Mouse (Mus musculus) layer of hippocampus, postnatal 36 days (tissue): Measurements from ENCODE around the gene 4930432K21Rik. TPM values are rescaled to one million over a fixed set of nuclear protein-coding genes. Genes with fewer than 3 reads are reported as not detected.
A peak's percentile ranks its signal among the peaks of the same experiment; 100 is the strongest.

Source experiments
- DNase-seq, 2 experiments: peaks; one replicate each; pipeline ENCODE4 v3.0.0; 2022
- total RNA-seq, 2 experiments: library from RNA; stranded (reverse); gene quantifications; 2 replicates each; pipeline ENCODE4 v1.2.3; 2021

4930432K21Rik gene
- total RNA-seq, 2 experiments from 2014 or later = 1.7 to 1.8 TPM

DNA sequence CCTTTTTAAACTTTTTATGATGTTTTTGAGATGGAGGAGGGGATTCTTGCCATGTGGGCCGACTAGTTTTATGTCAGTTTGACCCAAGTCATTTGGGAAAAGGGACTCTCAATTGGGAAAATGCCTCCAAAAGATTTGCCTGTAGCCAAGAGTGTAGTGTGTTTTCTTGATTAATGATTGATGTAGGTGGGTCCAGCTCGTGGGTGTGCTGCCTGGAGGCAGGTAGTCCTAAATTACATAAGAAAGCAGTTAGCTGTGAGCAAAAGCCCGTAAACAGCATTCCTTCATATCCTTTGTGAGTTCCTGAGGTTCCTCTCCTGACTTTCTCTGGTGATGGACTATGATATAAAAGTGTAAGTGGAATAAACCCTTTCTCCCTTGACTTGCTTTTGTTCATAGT lies 1.4 kb downstream of the 4930432K21Rik start:
- no peak for DNase-seq

DNA sequence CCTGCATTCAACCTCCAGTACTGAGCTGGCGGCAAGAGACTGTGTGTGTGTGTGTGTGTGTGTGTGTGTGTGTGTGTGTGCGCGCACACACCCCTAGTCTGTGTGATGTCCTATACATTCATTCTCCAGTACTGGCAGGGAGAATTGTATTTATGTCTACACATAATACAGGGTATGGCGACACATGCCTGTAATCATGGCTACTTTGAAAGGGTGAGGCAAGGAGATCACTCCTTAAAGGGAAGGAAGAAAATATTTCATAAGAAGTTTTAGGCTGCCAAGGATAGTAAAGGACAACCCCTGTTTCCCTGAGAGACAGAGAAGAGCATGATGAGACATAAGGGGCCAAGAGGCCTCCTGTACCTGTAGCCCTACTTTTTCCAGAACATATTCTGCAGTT lies 9.8 kb downstream of the 4930432K21Rik start:
- DNase-seq = no peak

DNA sequence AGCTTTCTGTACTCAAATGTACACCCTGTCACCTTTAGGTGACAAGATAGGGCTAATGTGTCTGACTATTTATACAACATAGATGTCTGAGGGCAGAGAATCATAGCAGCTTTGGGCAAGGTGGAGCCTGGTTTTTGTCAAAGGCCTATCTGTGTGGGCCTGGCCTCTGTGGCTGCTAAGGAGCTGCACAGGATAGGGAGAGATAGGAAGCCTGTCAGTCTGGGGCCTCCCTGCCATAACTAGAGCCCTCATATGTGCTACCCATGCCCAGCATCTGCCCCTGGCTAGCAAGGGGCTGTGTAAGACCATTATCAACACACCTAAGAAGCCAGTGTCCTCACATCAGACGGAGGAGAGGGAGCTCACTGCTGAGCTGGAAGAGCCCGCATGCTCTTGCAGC lies 19.9 kb downstream of the 4930432K21Rik start:
- no peak for DNase-seq

DNA sequence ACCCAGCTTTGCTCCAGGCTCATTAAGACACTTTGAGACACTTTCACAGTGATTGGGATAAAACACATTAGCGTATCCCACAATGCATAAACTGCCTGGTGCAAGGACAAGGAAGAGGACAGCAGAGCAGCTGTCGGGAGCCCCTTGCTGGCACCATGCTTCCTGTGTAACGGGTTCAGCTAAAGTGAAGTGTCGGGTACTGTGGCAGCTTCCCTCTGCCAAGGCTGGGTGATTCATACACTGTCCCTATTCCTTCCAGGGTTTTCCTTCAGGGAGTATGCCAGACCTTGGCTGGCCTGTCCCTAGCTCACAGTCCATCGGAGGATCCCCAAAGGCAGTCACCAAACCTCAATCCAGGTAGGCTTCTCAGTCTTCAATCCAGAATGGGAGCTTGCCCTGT lies 22.3 kb downstream of the 4930432K21Rik start:
- DNase-seq = no peak

DNA sequence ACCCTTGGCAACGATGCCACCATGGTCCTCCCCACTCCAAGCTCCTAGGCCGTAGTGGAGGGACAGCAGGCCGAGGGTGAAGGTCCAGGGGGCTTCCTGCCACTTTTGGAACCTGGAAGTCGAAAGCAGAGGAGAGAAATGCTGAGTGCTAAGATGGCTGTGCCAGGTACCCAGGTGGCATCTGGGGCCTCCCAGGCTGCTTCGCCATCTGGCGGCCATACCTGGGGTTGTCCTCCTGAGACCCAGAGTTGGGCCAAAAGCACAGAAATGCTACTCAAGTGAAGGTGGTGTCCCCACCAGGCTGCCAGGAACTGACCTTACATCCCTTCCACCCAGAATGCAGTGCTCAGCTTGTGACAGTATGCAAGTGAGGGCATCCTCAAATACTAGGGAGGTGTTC lies 26.0 kb downstream of the 4930432K21Rik start:
- DNase-seq = no peak

DNA sequence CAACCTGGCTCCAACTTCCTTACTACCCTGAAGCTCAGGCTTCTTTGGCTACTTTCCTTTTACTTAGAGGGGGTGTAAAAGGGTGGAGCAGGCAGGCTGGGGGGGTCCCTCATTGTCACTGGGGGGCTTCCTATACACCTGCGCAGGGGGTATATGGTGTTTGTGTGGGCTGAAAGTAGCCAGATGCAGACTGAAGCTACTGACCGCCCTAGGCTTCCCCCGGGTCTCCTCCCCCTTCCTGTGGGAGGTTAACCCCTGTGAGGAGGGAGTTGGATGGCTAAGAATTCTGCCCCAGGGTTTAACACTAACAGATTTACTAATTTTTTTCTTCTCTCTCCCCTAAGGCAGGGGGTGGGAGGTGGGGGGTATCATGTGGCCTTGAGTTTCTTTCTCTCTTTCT lies 28.7 kb downstream of the 4930432K21Rik start:
- no peak for DNase-seq

DNA sequence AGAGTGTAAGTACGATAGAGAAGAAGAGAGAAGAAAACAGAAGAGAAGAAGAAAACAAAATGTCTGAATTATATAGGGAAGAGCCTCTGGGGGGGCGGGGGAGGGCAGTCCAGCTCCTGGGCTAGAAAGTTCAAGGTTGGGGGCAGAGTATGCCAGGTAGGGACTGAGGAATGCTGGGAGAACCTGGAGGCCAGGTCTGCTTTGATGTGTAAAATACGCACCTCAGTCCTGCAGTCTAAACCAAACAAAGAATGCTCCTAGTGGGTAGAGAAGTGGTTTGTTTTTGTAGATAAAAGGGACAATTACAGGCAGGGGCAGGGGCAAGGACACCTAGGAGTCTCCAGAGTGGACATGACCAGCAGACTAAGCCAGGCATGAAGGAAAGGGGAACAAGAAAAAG lies 29.6 kb downstream of the 4930432K21Rik start:
- no peak for DNase-seq

DNA sequence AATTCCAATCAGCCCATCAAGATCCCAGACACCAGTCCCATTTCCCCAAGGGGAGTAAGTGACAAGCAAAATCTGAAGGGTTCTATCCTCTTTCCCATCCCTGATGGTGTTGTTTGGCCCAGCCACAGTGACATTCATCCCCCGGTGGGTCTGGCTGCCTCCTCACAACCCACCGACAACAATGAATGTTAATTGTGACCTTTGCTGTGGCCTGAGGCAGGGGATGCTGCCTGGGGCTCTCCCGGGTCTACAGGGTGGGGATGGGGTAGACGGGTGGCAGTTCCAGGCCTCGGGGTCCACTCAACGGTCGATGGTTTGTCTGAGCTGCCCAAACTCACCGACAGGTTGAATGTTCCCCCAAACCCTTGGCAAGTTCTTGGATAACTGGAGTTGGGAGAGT lies 30.8 kb downstream of the 4930432K21Rik start:
- no peak for DNase-seq

DNA sequence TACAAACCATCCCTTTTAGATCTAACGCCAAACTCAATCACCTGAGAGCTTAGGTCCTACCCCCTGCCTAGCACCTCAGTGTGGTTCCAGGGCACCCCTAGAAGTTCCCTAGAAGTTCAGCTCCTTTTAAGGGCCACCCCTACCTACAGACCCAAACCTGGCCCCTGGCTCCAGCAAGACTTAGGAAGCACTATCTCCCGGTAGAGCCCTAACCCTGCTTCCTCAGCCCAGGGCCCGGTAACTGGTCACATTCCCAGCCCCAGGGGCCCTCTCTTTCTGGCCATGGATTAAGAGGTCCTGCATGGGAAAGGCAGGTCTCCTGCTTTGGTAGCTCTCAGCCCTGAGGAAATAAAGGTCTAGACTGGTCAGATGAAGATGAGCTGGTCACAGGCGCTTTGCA lies 32.1 kb downstream of the 4930432K21Rik start:
- no peak for DNase-seq

DNA sequence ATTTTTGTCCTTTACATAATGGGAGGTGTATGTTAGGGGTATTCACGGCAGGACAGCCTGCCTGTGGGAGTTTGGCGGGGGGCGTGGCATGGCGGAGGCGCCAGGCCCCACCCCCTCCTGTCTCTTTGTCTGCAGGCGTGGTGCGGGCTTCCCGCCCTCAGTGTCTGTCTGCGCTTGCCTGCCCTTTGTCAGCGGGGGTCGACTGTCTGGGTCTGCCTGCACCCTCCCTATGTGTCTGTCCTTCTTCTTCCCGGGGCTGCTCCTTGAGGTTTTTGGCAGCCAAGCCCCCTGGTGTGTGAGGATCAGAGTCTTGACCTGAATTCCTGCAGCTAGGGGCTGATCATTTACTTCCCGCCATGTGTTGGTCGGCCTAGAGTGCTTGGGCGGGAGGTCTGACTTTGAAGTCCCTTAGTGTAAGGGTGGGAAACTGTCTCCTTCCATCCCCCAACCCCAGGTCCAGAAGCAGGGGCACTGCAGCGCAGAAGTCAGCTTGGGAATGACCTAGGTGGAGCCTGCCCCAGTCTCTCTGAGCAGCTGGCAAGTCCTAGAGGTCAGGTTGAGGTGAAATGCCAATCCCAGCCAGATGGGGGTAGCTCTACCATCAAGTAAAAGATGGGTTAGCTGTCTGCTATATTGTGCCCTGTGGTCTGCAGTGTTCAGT lies 32.8 kb downstream of the 4930432K21Rik start:
- no peak for DNase-seq

DNA sequence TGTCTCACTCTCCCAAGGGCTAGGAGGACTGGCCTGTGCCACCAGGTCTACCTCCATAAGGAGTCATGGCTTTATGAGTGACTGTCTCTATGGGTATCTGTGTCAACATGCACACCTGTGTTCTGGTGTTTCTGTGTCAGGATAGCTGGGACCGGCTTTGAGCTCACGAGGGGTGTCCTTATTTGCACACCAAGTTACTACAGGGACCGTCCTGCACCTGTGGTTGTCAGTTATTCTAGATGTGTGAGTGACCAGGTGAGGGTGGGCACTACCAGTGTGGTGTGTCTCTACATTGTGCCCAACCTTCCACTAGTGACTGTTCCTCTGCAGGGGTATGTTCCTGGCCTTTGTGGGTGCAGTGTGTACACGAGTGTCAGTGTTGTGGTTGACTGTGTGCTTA lies 35.0 kb downstream of the 4930432K21Rik start:
- no peak for DNase-seq

DNA sequence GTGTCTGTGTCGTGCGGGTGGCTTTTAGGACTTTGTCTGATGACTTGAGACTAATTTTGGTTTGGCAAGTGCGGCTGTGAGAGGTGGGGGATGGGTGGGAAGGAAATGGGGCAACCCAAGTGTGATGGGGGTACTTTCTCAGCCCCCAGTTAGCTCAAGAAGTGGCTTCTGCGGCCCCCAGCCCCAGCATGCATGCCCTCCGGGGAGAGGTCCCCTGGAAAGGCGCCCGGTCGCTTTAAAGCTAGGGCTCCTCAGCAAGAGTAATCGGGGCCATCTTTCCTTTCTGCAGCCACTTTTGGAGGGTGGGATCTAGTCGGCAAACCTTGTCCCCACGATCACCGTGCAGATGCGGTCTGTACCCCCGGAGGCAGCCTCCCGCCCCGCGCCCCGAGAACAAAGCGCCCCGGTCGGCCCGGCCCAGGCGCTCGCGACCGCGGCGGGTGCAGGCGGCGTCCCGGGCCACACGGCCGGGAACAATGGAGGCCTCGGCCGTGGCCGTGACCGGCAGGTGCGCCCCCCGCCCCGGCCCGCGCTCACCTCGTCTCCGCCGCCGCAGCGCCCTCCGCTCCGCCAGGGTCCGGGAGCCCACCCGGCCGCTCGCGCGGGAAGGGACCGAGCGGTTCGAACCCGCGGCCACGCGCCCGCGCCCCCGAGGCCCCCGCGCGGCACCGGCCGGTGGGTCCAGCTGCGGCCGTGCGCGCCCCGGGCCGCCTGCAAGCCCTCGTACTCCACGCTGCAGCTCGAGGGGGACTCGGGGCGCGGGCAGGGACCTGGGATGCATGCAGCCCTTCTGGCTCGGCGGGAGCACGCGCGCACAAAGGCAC lies 35.6 kb downstream of the 4930432K21Rik start:
- DNase-seq = no peak

DNA sequence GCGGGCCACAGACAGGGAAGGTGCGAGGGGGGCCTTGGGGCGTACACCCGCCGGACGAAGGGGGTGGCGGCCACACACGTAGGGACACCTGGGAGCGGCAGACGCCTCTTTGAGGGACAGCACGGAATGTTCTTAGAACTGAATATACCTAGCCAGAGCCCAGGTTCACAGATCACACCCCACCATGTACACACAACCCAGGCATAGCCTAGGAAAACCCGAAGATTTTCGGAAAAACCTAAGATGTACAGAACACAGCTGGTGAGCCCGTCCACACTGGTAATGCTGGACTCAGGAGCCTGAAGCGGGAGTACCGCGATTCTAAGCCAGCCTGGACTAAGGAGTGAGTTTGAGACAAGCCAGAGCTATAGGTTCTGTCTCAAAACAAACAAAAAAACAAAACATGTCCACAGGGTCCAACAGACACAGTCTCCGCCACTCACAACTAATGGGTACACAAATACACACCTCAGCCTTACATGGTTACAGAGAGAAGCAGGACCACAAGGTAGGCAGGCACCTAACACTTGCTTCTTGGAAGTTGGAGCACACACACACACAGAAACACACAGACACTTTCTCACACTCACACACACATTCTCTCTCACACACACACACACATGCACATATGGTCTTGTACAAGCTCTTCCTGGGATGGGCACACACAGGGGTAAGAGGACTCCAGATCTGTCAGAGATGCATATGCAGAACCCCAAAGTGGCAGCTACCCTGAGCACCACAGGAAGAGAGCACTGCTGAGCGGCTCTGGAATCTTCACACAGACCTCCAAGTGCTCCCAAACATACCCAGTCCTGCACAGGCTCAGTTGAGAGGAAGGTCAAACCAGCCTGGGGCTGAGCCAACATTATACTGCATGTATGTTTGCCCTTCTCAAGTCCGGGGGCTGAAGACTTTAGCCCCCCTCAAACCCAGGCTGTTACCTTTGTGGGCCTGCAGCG lies 36.5 kb downstream of the 4930432K21Rik start:
- no peak for DNase-seq

DNA sequence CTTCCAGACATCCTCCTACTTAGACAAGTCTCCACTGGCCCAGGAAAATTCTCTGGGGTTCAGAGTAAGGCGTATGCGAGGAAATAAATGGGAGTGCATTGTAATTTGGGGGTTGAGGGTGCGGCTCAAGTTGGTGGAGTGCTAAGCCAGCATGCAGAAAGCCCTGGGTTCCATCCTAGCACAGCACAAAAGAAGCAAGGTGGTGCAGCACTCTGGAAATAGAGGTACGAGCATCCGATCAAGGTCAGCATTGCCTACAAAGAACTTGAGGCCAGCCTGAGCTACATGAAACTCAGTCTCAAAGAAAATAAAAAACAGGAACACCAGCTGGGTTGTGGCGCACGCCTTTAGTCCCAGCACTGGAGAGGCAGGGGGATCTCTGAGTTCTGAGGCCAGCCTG lies 37.3 kb downstream of the 4930432K21Rik start, which contains the start of gene Nanos3:
Nanos3 (minus strand) TSS at position 101 of the 400 bp plus-strand sequence.
- DNase-seq = no peak

DNA sequence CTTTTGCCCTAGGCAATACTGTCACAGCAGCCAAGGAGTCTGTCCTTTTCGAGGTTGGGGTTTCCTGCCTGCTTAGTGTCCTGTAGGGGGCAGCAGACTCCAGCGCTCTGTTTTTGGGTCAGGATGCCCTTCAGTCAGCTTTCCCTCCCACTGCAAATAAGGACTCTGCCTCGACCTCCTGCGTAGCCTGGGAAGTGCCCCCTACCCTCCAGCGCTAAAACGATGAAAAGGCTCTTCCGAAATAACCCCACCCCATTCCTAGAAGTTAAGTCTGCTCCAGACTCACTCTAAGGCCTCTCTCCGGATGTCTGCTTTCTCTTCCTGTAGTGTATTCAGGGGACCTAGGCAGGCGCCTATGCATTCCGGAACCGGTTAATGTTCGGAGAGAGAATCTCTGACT lies 38.7 kb downstream of the 4930432K21Rik start:
- DNase-seq = peak; percentile 73 to 77

DNA sequence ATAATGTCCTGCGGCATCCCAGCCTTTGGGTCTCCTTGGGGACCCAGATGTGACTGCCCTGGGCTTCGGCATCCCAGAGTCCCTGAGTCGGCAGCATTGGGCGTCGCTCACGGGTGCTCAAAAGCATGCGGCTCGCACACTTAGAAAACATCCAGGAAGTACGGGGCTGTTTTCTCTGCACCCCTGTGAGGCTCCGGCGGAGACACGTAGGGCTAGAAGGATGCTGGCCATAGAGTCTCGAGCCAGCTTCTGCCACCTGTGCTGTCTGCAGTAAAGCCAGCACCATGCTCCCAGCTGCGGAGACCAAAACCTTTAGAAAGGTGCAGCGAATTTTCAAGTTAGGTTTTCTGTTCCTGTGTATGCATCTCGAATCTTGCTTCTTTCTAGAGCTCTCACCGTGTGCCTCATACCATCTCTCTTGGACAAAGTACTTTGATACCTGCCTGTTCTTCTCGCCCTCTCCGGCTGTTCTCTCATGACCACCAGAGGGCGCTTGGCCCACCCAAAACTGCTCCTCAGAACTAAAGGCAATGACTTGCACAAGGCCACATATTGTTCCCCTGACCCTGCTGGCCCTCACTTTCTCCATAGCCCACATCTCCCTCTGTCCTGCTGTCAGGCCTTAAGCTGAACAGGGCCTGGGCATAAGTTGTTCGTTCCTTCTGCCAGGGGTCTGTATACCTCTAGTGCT lies 39.4 kb downstream of the 4930432K21Rik start:
- no peak for DNase-seq

DNA sequence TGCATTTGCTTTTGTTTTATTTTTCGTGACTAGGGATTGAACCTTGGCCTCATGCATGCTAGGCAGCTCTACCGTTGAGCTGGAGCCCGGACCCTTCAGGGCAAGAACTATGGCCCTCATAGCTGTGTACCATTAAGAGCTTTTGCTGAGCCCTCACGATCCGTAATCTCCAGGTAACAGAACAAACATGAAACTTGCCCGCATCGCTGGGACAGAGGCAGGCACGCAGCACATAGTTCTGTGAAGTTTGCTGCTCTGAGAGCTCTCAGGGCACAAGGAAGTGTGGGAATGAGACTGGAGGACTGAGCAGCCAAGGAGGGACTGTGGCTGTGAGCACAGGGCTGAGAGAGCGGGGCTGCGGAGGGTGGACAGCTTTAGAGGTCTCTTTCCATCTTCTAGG lies 40.8 kb downstream of the 4930432K21Rik start:
- no peak for DNase-seq

DNA sequence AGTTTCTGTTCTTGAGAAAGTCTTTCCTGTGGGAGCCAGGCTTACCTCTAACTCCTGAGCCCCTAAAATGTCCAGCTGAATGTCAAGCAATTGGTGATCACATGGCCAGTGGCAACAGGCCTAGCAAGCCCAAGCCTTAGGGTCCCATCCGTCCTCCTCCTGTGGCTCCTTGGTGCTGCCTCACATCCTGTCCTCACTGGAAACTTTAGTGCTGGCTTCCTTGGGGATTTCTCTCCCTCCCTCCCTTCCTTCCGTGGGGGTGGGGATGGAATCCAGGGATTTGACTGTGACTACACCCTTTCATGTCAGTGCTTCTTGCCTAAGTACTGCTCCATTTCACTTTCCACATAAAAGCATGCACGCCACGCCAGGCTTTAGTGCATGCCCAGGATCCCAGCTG lies 41.8 kb downstream of the 4930432K21Rik start:
- DNase-seq = no peak

DNA sequence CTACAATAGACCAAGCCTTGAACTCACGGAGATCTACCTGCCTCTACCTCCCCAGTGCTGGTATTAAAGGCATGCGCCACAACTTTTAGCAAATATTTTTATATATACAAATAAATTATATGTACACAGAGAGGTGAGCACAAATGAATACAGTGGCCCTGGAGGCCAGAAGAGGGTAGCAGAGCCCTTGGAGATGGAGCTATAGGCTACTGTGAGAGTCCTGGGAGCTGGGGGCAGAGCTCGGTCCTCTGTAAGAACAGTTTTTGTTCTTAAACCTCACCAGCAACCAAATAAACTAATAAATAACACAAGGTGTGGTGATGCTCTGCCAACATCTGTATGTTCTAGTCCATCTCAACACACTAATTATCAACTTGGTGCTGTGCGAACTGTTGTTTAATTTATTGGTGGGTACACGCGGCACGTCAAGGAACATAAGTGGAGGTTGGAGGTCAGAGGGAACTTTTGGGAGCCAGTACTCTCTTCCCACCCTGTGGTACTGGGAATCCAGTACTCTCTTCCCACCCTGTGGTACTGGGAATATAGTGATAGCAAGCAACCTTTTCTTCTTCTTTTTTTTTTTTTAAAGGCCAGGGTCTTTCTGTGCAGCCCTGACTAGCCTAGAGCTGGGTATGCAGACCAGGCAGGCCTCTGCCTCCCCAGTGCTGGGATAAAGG lies 42.5 kb downstream of the 4930432K21Rik start:
- no peak for DNase-seq

DNA sequence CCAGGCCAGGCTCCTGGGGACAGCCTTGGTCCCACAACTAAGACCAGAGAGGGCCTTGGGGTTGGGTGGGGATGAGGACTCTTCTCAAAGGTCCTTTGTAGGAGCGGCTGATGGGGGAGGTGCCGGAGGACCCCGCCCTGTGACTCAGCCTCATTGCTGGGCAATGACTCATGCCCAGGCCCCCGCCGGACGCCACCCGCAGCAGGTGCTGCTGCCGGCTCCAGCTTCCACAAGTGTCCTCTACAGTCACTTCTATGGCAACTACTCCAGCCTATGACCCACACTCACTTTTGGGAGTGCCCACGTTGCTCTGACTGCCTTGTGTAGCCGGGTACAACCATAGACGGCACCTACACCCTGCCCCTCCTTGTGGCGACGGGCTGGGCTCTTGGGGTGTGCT lies 44.2 kb downstream of the 4930432K21Rik start:
- DNase-seq = no peak

DNA sequence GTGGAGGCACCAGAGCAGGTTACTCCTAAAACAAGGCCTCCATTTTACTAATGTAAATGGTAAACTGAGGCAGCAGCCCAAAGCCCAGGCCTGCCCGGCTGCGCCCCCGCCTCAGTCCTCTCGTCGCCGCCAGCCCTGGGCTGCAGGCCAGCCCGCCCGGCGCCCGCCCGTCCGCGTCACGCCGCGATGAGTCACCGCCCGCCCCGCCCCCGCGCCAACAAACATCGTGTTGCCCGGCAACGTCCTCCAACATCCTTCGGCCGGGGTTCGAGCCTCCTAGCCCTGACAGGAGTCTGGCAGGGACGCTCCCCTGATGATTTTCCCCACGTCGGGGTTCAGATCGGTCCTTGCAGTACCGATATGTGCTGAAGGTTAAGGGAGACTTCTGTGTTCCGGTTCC lies 44.7 kb downstream of the 4930432K21Rik start:
- DNase-seq = peak in 1 of 2 experiments; percentile 62

DNA sequence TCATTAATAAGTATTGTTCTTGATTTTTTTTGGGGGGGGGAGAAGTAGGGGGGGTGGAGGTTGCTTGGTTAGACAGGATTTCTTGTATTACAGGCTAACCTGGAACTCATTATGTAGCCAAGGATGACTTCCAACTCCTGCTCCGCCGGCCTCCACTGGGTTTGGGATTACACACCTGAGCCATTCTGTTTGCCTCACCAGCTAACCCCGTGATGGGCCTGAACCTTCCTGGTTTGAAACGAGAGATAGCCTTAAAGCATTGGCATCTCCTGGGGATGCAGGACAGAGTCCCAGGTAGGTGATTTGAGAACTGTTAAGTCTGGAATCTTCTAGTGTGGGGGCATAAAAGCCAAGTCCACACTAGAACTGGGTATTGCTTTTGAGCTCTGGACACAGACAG lies 45.3 kb downstream of the 4930432K21Rik start:
- DNase-seq = no peak
